Mouse (Mus musculus) yolk sac, embryonic 10.5 days (tissue): ENCODE results near the gene Smg9.
A peak's percentile ranks its signal among the peaks of the same experiment; 100 is the strongest.
"Not testable (repeated sequence)": the region's sequence is repeated elsewhere in the genome, so short reads cannot be mapped to it uniquely, and the experiment has no call there.

ENCODE experiments used
- DNase-seq: peaks from one replicate; pipeline ENCODE4 v3.0.0-alpha.2; 2017; ENCODE audit warnings: low spot score

Smg9 gene

GRCm38 (mm10) chr7:24377091-24377865 is 22.1 kb upstream of the Smg9 start:
- DNase-seq = peak; percentile 73

GRCm38 (mm10) chr7:24378049-24378701 is 21.2 kb upstream of the Smg9 start:
- DNase-seq = no peak

GRCm38 (mm10) chr7:24379934-24380333 is 19.5 kb upstream of the Smg9 start:
- DNase-seq = no peak

- DNase-seq = no peak
Observed at GRCm38 (mm10) chr7:24380370-24380769, 19.0 kb upstream of the Smg9 start.

- DNase-seq = no peak
Observed at GRCm38 (mm10) chr7:24382730-24383372, 16.6 kb upstream of the Smg9 start.

GRCm38 (mm10) chr7:24384070-24384469 is 15.3 kb upstream of the Smg9 start:
- no peak for DNase-seq

- DNase-seq = peak; percentile 42
Observed at GRCm38 (mm10) chr7:24384827-24385226, 14.6 kb upstream of the Smg9 start.

- no peak for DNase-seq
Observed at GRCm38 (mm10) chr7:24387059-24387556, 12.3 kb upstream of the Smg9 start.

- DNase-seq = no peak
Observed at GRCm38 (mm10) chr7:24389516-24390187, 9.8 kb upstream of the Smg9 start.

- no peak for DNase-seq
Observed at GRCm38 (mm10) chr7:24390512-24390911, 8.9 kb upstream of the Smg9 start.

GRCm38 (mm10) chr7:24391077-24391476 is 8.3 kb upstream of the Smg9 start:
- peak; percentile 32 for DNase-seq

GRCm38 (mm10) chr7:24391687-24392086 is 7.7 kb upstream of the Smg9 start:
- no peak for DNase-seq

GRCm38 (mm10) chr7:24394054-24394453 is 5.4 kb upstream of the Smg9 start:
- no peak for DNase-seq

GRCm38 (mm10) chr7:24394475-24395161 is 4.8 kb upstream of the Smg9 start:
- no peak for DNase-seq

- DNase-seq = no peak
Observed at GRCm38 (mm10) chr7:24396832-24397231, 2.6 kb upstream of the Smg9 start.

- DNase-seq = no peak
Observed at GRCm38 (mm10) chr7:24398364-24398913, 980 bp upstream of the Smg9 start.

GRCm38 (mm10) chr7:24400082-24400452 is 648 bp downstream of the Smg9 start:
- DNase-seq = no peak

GRCm38 (mm10) chr7:24400489-24400888 is 1.1 kb downstream of the Smg9 start:
- DNase-seq = not testable (repeated sequence)

- DNase-seq = no peak
Observed at GRCm38 (mm10) chr7:24402851-24403250, 3.4 kb downstream of the Smg9 start.

- DNase-seq = no peak
Observed at GRCm38 (mm10) chr7:24405649-24406048, 6.2 kb downstream of the Smg9 start.
